Mouse (Mus musculus) neutrophil, adult 5-6 weeks (primary cell): Measurements from ENCODE around the gene Olfr374. TPM values are rescaled to one million over a fixed set of nuclear protein-coding genes. Genes with fewer than 3 reads are reported as not detected.

Experiments used
- ATAC-seq: fragments of 151-379, 151-347 bp; 2 replicates; pipeline ENCODE4 v1.8.0; 2017; ENCODE audit warnings: mild to moderate bottlenecking, moderate TSS enrichment; ENCODE audit not compliant: insufficient number of reproducible peaks, poor library complexity, low FRiP score, severe bottlenecking; ENCODE audit errors: extremely low read depth
- total RNA-seq: library from RNA; stranded (forward); fragments of 200-1000 nt; gene quantifications from 2 replicates; pipeline ENCODE4 v1.2.3, GENCODE M21; 2017

Olfr374 gene
- total RNA-seq, 1 experiment from 2014 or later, result 0.12 TPM

DNA sequence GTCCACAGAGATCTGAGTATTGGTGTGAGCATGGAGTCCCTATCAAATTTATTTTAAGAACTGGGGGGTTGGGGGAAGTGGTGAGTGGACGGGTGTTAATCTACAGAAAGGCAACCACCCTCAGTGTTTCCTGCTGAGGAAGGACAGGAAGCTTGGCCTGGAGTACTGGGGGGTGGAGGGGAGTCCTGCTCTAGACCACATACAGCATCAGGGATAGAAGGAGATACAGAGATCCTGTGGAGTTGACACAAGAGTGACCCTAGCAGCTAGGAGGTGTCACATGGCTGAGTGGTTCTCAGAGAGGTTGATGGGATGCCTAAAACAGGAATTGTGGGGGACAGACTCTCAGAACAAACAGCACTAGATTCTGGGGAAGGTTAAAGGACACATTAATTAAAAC, 26.7 kb downstream of the Olfr374 start:
- no peak for ATAC-seq

DNA sequence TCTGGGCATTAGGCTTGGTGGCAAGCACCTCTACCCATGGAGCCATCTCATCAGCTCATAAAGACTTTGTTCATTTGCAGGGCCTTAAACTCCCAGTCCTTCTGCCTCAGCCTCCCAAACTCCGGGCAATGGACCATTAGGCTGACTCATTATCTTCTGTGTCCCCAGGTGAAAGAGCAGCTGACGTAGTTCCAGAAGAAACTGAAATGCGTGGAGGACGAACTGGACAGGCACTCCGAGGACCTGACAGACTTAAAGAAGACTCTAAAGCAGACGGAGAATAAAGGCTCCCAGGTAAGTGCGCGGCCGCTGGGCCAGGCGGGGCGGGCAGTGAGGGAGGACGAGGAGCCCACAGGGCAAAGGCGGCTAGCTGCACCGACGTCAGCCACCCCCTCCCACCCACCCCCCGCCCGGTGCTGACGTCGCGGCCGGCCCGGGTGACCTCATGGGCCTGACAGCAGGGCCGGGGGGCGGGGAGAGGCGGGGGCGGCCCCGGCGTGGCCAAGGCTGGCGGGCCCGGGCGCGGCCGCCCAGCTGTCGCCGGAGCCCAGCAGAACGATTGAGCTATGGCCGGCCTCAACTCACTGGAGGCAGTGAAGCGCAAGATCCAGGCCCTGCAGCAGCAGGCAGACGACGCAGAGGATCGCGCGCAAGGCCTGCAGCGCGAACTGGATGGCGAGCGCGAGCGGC, 28.1 kb downstream of the Olfr374 start, which contains the start of gene Tpm4:
Gene Tpm4, plus strand, starts transcription at position 220 of the 690 bp plus-strand sequence.
- peak; percentile 57 for ATAC-seq

DNA sequence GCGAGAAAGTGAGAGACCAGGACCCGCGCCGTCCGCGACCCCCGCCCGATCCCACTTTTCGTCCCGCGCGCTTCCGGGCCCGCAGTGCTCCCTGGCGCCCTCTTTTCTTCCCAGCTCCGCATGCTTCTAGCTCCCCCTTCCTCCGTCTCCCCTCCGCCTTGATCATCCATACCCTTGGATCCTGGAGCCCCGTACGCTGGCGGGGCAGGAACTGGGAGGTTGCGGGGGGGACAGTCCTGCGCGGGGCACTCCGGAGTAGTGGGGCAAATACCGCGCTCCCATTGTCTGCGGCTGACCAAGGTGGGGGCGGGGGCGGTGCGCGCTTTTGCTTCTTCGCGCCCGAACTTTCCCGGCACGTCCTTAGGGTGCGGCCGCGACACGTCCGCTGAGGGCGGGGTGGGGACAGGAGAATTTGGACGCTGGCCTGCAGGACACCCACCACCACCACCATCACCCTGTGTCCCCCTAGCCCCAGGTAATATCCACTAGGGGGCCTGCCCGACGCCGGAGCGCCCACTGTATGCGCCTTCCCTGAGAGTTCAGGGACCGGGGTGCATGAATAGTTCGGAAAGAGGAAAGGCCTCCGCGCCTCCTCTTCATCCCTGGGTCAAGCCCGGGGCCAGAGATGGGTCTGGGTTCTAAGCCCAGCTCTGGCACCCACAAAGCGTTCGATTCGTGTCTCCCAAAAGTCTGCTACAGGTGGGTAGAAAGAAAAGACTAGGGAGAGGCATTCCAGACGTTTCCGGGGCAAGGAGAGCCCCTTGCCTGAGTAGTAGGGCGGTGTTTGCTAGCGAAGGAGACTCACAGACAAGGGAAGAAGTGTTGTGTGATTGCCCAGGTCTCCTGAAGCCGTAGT, 28.8 kb downstream of the Olfr374 start:
- ATAC-seq, result peak; percentile 29; the same call in 1 of the 2 replicates

DNA sequence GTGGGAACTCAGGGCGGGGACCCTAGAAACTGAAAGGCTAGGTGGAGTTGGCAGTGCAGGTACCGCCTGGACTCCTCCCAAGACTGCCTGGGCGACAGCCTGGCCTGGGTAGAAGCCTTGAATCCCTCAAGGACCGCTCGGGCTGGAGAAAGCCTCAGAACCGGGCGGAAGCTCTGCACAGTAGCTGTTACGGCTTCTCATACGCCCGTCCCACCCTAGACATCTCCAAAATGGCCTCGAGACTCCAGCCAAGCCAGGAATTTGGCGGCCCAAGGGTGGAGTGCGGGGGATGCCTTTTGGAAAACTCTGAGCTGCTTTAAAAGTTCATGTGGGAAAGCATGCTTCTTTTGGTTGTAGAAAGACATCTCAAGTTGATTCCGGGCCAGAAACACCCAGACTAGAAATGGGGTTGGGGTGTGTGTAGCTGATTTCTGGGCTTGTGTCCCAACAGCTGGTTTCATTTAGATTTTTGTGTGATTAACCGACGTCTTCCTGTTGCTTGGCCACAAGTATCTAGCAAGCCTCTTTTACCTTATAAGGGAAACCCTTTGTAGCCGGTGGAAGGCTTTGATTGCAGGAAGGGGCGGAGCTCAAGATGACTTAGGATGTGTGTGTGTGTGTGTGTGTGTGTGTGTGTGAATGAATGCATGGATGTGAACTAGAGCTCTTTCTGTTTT, 29.6 kb downstream of the Olfr374 start:
- ATAC-seq, result peak; percentile 74

DNA sequence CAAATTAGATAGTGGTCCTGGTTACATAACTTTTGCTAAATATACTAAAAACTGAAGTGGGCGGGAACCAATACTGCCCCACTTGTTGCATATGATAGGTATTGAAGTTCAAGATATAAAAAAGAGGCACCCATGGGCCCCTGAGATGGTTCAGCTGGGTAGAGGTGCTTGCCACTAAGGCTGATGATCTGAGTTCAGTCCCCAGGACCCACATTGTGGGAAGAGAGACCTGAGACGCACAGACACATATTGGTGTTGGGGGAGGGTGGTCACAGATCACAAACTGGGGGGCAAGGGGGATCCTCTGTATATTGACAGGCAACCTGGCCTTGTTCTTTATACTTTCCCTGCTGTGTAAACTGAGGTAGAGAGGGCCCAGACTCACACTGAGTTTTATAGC, 30.6 kb downstream of the Olfr374 start:
- ATAC-seq, result no peak

DNA sequence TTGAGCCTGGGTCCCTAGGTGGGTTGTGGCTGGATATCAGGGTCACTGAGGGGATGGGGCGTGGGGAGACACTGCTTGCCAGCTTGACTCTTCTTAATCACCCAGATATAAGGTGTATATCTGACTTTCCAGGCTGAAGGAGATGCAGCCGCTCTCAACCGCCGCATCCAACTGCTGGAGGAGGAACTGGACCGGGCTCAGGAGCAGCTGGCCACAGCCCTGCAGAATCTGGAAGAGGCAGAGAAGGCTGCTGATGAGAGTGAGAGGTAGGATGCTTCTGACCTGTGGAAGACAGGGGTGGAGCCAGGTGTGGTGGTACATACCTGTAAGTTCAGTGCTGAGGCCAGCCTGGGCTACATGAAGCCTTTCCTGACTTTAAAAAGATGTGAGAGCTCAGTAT, 31.6 kb downstream of the Olfr374 start:
- no peak for ATAC-seq

DNA sequence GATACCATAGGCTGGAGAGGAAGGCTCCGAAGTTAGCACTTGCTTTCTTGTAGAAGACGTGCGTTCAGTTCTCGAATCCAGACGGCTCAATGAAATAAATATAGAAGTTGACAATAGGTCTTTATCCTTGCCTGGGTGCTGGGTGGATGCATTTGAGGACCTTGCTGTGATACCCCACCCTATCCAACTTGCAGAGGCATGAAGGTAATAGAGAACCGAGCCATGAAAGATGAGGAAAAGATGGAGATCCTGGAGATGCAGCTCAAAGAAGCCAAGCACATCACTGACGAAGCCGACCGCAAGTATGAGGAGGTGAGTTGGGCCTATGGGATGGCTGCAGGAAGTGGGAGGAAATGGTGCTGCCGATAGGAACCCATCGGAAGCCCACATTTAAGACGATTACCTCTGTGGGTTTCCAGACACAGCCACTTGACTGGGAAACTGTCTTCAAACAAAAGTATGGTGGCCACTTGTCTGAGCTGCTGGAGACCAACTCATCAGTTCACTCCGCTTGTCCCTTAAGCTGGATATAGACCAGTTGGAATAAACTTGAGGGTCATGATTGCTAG, 36.5 kb downstream of the Olfr374 start:
- ATAC-seq, result no peak

DNA sequence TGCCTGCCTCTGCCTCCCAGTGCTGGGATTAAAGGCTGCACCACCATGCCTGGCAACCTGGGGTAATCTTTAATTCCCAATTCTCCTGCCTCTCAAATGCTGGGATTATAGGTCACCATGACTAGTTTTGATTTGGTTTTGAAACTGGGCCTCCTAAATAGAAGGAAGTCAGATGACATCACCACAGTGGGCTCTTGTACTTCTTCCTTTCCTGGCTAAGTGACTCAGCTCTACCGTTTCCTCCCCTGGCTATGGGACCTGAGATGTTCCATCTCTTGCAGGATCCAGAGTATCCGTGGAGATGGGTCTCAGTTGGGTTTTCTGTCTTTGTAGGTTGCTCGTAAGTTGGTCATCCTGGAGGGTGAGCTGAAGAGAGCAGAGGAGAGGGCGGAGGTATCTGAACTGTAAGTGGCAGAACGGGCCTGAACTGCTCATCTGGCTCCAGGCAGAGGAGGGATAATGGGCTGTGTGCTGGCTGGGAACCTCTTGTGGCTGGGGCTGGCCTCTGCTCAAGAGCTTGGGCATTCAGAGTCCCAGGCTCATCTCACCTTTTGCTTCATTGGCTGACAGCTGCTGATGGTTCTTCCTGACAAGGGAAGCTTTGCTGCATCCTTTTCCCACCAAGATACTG, 37.6 kb downstream of the Olfr374 start:
- peak; percentile 71 for ATAC-seq

DNA sequence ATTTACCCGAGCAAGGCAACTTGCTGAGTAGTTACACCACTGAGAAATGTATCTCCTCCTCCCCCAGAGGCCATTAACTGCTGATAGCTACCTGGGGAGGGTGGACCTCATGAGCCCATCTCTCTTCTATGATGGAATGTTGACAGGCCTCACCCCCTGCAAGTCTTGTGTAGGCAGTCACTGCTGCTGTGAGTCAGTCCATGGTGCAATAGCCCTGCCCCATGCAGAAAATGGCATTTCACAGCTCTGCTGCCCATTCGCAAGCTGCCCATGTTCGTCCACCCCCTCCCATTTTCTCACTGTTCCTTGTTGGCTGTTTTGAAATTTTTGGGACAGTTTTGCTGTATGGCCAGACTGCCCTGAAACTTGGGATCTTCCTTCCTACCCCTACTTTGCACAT, 38.7 kb downstream of the Olfr374 start:
- ATAC-seq, result peak; percentile 46; the same call in 1 of the 2 replicates

DNA sequence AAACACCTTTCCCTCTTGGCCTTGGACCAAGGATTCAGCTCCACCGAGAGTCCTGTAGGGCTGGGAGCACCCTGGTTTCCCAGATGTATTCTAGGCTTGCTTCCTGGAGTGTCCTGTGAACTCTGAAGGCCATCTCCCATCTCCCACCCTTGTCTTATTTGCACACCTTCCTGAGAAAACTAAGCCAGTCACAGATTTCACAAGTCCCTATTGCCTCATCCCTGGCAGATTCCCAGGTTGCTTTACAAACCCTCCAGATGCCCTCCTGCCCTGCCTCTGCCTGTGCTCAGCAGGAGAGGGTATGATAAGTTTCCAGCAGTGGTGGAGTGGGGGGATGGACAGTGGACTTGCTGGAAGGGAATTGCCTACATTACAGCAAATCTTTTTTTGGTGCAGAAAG, 39.2 kb downstream of the Olfr374 start:
- ATAC-seq, result no peak

DNA sequence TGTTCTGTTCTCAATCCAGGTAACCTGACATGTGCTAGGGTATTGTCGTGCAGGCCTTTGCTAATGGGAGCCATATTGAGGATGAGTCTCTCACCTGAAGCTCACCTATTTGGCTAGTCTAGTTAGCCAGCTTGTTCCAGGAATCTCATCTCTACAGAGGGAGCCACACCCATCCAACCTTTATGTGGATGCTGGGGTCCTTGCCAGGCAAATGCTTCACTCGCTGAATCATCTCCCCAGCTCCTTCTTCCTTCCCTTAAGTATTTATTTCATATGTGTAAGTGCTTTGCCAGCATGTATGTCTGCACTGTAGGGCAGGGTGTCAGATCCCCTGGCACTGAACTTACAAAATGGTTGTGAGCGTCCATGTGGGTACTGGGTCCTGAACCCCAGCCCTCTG, 39.7 kb downstream of the Olfr374 start:
- ATAC-seq, result no peak

DNA sequence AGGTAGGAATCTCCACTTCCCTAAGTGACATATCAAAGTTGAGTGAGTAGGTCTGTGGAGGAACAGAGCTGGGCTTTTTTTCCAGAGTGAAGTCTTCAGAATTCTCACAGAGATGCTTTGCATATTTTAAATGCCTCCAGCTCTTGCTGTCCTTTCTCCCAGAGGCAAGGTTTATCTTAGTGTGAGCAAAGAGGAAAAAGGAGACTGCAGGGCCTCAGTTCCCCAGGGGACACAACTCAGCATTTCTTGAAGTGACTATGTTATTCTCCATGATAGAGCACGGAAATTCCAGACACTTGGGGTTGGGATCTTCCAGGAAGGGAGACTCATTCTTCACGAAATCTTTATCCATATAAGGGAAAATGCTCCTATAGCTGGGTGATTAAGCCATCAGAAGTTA, 40.4 kb downstream of the Olfr374 start:
- ATAC-seq, result no peak

DNA sequence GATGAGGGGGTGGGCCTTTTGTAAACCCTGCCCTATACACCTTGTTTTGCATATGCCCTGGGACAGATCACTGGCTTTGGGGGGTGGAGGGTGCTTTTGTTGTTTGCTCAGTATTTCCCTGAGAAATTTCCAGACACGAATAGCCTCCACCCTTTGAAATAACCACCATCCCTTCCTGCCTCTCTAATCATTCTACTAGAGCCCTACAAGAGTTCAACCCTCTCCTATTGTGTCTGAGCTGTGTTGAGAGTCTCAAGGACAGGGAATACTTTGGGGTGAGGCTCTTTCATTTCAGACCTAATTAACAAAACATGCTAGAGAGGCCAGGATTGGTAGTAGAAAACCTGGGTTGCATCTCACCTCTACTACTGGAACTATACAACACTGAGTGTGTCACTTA, 42.2 kb downstream of the Olfr374 start:
- ATAC-seq, result no peak

DNA sequence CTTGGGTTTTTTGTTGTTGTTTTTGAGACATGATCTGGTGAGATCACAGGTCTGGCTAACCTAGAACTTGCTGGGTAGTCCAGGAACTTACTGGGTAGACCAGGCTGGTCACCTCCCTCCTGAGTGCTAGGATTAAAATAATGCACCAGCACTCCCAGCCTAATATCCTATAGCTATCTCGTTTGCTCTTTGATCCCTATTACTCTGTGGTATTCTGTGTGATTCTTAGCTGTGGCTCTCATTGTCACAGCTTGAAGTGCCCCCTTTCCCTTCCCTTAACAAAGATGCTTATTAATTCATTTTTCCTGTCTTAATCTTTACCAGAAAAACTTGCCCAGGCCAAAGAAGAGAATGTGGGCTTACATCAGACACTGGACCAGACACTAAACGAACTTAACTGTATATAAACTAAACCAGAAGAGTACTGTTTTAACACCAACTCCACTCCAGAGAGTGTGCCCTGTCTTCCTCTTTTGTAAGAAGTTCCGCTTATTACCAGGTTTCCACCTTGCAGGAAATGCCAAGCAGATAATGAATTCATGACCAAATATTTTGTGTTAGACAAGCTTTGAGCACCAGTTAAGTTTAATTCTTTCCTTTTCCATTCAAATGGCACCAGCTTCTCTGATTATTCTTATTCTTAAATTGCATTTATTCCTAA, 44.7 kb downstream of the Olfr374 start:
- ATAC-seq, result 0 out of 2 replicates have a peak, but pooled peaks have one; percentile 28

DNA sequence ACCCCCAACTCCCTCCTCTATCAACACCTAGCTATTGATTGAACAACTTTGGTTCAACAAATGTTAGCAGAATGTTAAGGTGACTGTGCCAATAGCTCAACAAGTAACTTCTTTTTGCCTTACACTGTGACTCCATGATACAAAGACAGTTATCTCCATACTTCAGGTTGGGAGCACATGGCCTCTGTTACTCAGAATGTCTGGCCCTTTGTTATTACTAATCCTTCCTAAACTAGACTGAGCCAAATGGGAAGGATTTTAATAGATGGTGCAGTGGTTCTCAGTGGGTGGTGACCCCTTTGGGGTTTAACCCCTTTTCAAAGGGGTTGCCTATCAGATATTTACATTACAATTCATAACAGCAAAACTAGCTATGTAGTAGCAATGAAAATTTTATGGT, 46.5 kb downstream of the Olfr374 start:
- no peak for ATAC-seq

DNA sequence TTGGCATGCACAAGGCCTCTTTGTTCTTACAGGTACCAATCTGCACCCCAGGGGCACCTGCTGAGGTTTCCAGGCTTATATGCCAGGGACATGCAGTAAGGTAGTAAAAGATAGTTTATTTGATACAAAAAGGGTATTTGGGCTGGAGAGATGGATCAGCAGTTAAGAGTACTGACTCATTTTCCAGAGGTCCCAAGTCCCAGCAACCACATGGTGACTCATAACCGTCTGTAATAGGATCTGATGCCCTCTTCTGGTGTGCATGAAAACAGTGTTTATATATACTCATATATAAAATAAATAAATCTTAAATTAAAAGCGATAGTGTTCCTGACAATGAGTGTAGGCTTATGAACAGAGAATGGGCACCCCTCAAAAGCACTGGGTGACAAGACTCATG, 51.3 kb downstream of the Olfr374 start:
- no peak for ATAC-seq

DNA sequence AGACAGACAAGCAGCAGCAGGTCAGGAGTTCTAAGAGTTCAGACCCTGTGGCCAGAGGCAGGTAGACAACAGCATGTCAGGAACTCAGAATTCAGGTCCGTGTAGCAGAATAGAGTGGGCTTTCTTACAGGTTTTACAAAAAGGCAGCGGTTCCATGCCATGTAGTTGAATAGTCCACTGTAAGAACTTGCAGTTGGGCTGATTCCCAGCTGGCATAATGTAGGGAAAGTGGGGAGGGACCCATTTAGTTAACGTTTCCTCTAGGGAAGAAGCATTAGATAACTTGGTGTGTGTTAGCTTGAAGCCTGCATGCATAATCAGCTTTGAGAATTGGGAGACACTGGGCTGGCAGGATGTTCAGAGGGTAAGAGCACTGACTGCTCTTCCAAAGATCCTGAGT, 51.9 kb downstream of the Olfr374 start:
- no peak for ATAC-seq

DNA sequence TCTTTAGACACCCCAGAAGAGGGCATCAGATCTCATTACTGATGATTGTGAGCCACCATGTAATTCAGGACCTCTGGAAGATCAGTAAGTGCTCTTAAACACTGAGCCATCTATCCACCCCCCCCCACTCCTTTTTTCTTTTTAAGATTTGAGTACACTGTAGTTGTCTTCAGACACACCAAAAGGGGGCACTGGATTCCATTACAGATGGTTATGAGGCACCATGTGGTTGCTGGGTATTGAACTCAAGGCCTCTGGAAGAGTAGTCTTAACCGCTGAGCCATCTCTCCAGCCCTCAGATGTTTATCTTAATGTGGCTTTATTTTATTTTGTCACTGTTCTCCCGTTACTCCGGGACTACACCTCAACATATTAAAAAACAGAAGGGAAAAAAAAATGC, 53.2 kb downstream of the Olfr374 start:
- no peak for ATAC-seq
